Mouse (Mus musculus): Measurements from ENCODE around the gene Zfp931. TPM values are rescaled to one million over a fixed set of nuclear protein-coding genes. Genes with fewer than 3 reads are reported as not detected.
A peak's percentile ranks its signal among the peaks of the same experiment; 100 is the strongest.
"Not testable (repeated sequence)": the region's sequence is repeated elsewhere in the genome, so short reads cannot be mapped to it uniquely, and the experiment has no call there.

Zfp931 gene
- polyA plus RNA-seq, 1 experiment from 2014 or later: 3.4 TPM

- peak within 1 kb of the TSS; percentile 65 for H3K4me3 ChIP-seq (ENCODE audit: low read depth, low read length)
- not testable (repeated sequence) for H3K27me3 ChIP-seq (ENCODE audit: control insufficient read depth, insufficient read depth, low read depth, low read length); H3K36me3 ChIP-seq (ENCODE audit: control insufficient read depth, insufficient read depth); H3K4me1 ChIP-seq (ENCODE audit: control insufficient read depth, low read depth, low read length); H3K27ac ChIP-seq (ENCODE audit: low read length); ATAC-seq (ENCODE audit: low read depth); H3K9me3 ChIP-seq (replicated peaks; ENCODE audit: control insufficient read depth, low read length)
- H3K4me2 ChIP-seq (ENCODE audit: low read depth, low read length): peak within 1 kb of the TSS; percentile 49
- peak within 1 kb of the TSS; percentile 58 for H3K9ac ChIP-seq (ENCODE audit: low read depth, low read length)
- under 1% methylated on average over 13 of the region's 15 CpGs for WGBS (ENCODE audit: insufficient replicate concordance)
Measured at GRCm38 (mm10) chr2:178023011-178023611, 55.2 kb downstream of the Zfp931 start, which contains the start of gene Zfp971. TSS of gene Zfp971 (plus strand) at chr2:178023284.

GRCm38 (mm10) chr2:178020773-178021172, 57.5 kb downstream of the Zfp931 start:
- 22% methylated on average over 8 of the region's 8 CpGs for WGBS (ENCODE audit: insufficient replicate concordance)
- ATAC-seq (ENCODE audit: low read depth); H3K9me3 ChIP-seq (replicated peaks; ENCODE audit: control insufficient read depth, low read length): not testable (repeated sequence)

GRCm38 (mm10) chr2:178019486-178019885, 58.8 kb downstream of the Zfp931 start:
- H3K4me1 ChIP-seq (ENCODE audit: control insufficient read depth, low read depth, low read length); H3K4me3 ChIP-seq (ENCODE audit: low read depth, low read length); H3K27ac ChIP-seq (ENCODE audit: low read length); H3K9me3 ChIP-seq (replicated peaks; ENCODE audit: control insufficient read depth, low read length); ATAC-seq (ENCODE audit: low read depth); H3K4me2 ChIP-seq (ENCODE audit: low read depth, low read length); H3K36me3 ChIP-seq (ENCODE audit: control insufficient read depth, insufficient read depth); H3K27me3 ChIP-seq (ENCODE audit: control insufficient read depth, insufficient read depth, low read depth, low read length); H3K9ac ChIP-seq (ENCODE audit: low read depth, low read length): not testable (repeated sequence)
- WGBS (ENCODE audit: insufficient replicate concordance): 52% methylated on average over 3 of the region's 3 CpGs

More at GRCm38 (mm10) chr2:178020773-178021172, 57.5 kb downstream of the Zfp931 start:
- H3K4me2 ChIP-seq (ENCODE audit: low read depth, low read length); H3K9ac ChIP-seq (ENCODE audit: low read depth, low read length); H3K4me3 ChIP-seq (ENCODE audit: low read depth, low read length); H3K36me3 ChIP-seq (ENCODE audit: control insufficient read depth, insufficient read depth); H3K27ac ChIP-seq (ENCODE audit: low read length); H3K27me3 ChIP-seq (ENCODE audit: control insufficient read depth, insufficient read depth, low read depth, low read length); H3K4me1 ChIP-seq (ENCODE audit: control insufficient read depth, low read depth, low read length): not testable (repeated sequence)

Other genes starting within 250 kb of the Zfp931 start
- 7.6 and 8.5 TPM in 2 replicates for gene Gm14325, start 238.1 kb downstream of the Zfp931 start, polyA plus RNA-seq (2015; fragmentation: Nextera tagmentation; extraction: Ambion mirVana)
- gene Gm14327, start 181.4 kb downstream of the Zfp931 start, polyA plus RNA-seq (2015; fragmentation: Nextera tagmentation; extraction: Ambion mirVana): 1.4 and 1.5 TPM in 2 replicates
- gene Zfp972, start 152.9 kb downstream of the Zfp931 start, polyA plus RNA-seq (2015; fragmentation: Nextera tagmentation; extraction: Ambion mirVana): 0.41 and 0.55 TPM in 2 replicates
- gene Gm14326, start 121.2 kb downstream of the Zfp931 start, polyA plus RNA-seq (2015; fragmentation: Nextera tagmentation; extraction: Ambion mirVana): 4.1 and 4.6 TPM in 2 replicates
- gene Zfp971, start 55.2 kb downstream of the Zfp931 start, polyA plus RNA-seq (2015; fragmentation: Nextera tagmentation; extraction: Ambion mirVana): 3.8 and 4.2 TPM in 2 replicates
- gene Phactr3, start 40.5 kb upstream of the Zfp931 start, polyA plus RNA-seq (2015; fragmentation: Nextera tagmentation; extraction: Ambion mirVana): 0.04 and 0.08 TPM in 2 replicates